Mouse (Mus musculus): Measurements from ENCODE around the gene Gtf2a1l.

Gtf2a1l gene

GRCm38 (mm10) chr17:88668452-88668851, at the start of gene Gtf2a1l:
TSS of gene Gtf2a1l (plus strand) at chr17:88668660.
- in situ Hi-C loops (cut with MboI), result loop anchor here (25.0 kb wide), 1 partner anchor 1819 kb away; no protein-coding TSS in a partner anchor

GRCm38 (mm10) chr17:88620935-88621334, 47.5 kb upstream of the Gtf2a1l start:
- in situ Hi-C loops (cut with MboI), result no loop called here

- in situ Hi-C loops (cut with MboI), result no loop called here
Observed at GRCm38 (mm10) chr17:88621374-88621773, 47.1 kb upstream of the Gtf2a1l start.

GRCm38 (mm10) chr17:88622711-88623110, 45.7 kb upstream of the Gtf2a1l start:
- in situ Hi-C loops (cut with MboI), result no loop called here

- in situ Hi-C loops (cut with MboI), result no loop called here
Observed at GRCm38 (mm10) chr17:88624386-88624785, 44.1 kb upstream of the Gtf2a1l start.

- in situ Hi-C loops (cut with MboI), result loop anchor here (25.0 kb wide), 1 partner anchor 363 kb away; no protein-coding TSS in a partner anchor
Observed at GRCm38 (mm10) chr17:88625350-88625749, 43.1 kb upstream of the Gtf2a1l start.

- in situ Hi-C loops (cut with MboI), result loop anchor here (25.0 kb wide), 1 partner anchor 364 kb away; no protein-coding TSS in a partner anchor
Observed at GRCm38 (mm10) chr17:88625931-88626330, 42.5 kb upstream of the Gtf2a1l start.

- in situ Hi-C loops (cut with MboI), result loop anchor here (25.0 kb wide), 1 partner anchor 364 kb away; no protein-coding TSS in a partner anchor
Observed at GRCm38 (mm10) chr17:88626347-88626811, 42.1 kb upstream of the Gtf2a1l start.

- in situ Hi-C loops (cut with MboI), result loop anchor here (25.0 kb wide), 1 partner anchor 365 kb away; no protein-coding TSS in a partner anchor
Observed at GRCm38 (mm10) chr17:88627150-88627549, 41.3 kb upstream of the Gtf2a1l start.

- in situ Hi-C loops (cut with MboI), result loop anchor here (25.0 kb wide), 1 partner anchor 367 kb away; no protein-coding TSS in a partner anchor
Observed at GRCm38 (mm10) chr17:88628676-88629380, 39.6 kb upstream of the Gtf2a1l start.

GRCm38 (mm10) chr17:88629381-88629759, 39.1 kb upstream of the Gtf2a1l start:
- in situ Hi-C loops (cut with MboI), result loop anchor here (25.0 kb wide), 1 partner anchor 367 kb away; no protein-coding TSS in a partner anchor

GRCm38 (mm10) chr17:88629931-88630553, 38.4 kb upstream of the Gtf2a1l start:
- in situ Hi-C loops (cut with MboI), result loop anchor here (25.0 kb wide), 1 partner anchor 368 kb away; no protein-coding TSS in a partner anchor

- in situ Hi-C loops (cut with MboI), result loop anchor here (25.0 kb wide), 1 partner anchor 368 kb away; no protein-coding TSS in a partner anchor
Observed at GRCm38 (mm10) chr17:88630554-88630948, 37.9 kb upstream of the Gtf2a1l start.

- in situ Hi-C loops (cut with MboI), result loop anchor here (25.0 kb wide), 1 partner anchor 370 kb away; no protein-coding TSS in a partner anchor
Observed at GRCm38 (mm10) chr17:88632631-88633030, 35.8 kb upstream of the Gtf2a1l start.

GRCm38 (mm10) chr17:88636076-88636475, 32.4 kb upstream of the Gtf2a1l start:
- in situ Hi-C loops (cut with MboI), result loop anchor here (25.0 kb wide), 1 partner anchor 374 kb away; no protein-coding TSS in a partner anchor

GRCm38 (mm10) chr17:88636587-88636986, 31.9 kb upstream of the Gtf2a1l start:
- in situ Hi-C loops (cut with MboI), result loop anchor here (25.0 kb wide), 1 partner anchor 374 kb away; no protein-coding TSS in a partner anchor

GRCm38 (mm10) chr17:88641012-88641411, 27.4 kb upstream of the Gtf2a1l start:
- in situ Hi-C loops (cut with MboI), result loop anchor here (25.0 kb wide), 1 partner anchor 379 kb away; no protein-coding TSS in a partner anchor

GRCm38 (mm10) chr17:88641836-88642235, 26.6 kb upstream of the Gtf2a1l start:
- in situ Hi-C loops (cut with MboI), result loop anchor here (25.0 kb wide), 1 partner anchor 380 kb away; no protein-coding TSS in a partner anchor

GRCm38 (mm10) chr17:88644876-88645275, 23.6 kb upstream of the Gtf2a1l start:
- in situ Hi-C loops (cut with MboI), result loop anchor here (25.0 kb wide), 1 partner anchor 383 kb away; no protein-coding TSS in a partner anchor

- in situ Hi-C loops (cut with MboI), result loop anchor here (25.0 kb wide), 1 partner anchor 383 kb away; no protein-coding TSS in a partner anchor
Observed at GRCm38 (mm10) chr17:88645299-88645698, 23.2 kb upstream of the Gtf2a1l start.

GRCm38 (mm10) chr17:88647149-88647548, 21.3 kb upstream of the Gtf2a1l start:
- in situ Hi-C loops (cut with MboI), result loop anchor here (25.0 kb wide), 1 partner anchor 385 kb away; no protein-coding TSS in a partner anchor

- in situ Hi-C loops (cut with MboI), result loop anchor here (25.0 kb wide), 1 partner anchor 1835 kb away; no protein-coding TSS in a partner anchor
Observed at GRCm38 (mm10) chr17:88652010-88652409, 16.4 kb upstream of the Gtf2a1l start.
